Mouse (Mus musculus) effector memory CD4-positive, alpha-beta T cell, adult 7 months (primary cell): Measurements from ENCODE around the gene Arsa. TPM values are rescaled to one million over a fixed set of nuclear protein-coding genes. Genes with fewer than 3 reads are reported as not detected.

Source experiments
- polyA plus RNA-seq: library from polyadenylated mRNA; unstranded; fragments of 100-300 nt; shearing (Covaris generic); gene quantifications from one replicate; pipeline ENCODE4 v1.2.1, GENCODE M21; 2017

Arsa gene
- polyA plus RNA-seq, result 13.1 TPM

DNA sequence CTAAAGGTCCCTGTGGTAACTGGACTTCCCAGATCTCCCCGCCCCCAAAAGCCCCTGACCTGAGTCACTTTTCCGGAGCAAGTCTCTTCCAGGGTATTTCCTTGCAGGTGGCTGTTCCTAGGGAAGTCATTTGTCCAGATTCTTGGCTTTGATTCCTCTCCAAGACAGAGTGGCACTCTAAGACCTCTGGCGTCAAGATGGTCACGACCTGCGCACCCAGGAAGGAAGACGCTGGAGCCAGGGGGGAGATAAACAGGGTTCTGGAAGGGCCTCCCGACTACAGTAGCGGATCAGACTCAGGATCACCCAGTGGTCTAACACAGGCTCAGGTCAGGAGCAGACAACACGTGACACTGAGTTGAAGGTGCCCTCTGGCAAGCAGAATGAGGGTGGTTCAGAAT, at the start of gene Arsa:
Arsa (minus strand) TSS at position 335 of the 401 bp plus-strand sequence.

DNA sequence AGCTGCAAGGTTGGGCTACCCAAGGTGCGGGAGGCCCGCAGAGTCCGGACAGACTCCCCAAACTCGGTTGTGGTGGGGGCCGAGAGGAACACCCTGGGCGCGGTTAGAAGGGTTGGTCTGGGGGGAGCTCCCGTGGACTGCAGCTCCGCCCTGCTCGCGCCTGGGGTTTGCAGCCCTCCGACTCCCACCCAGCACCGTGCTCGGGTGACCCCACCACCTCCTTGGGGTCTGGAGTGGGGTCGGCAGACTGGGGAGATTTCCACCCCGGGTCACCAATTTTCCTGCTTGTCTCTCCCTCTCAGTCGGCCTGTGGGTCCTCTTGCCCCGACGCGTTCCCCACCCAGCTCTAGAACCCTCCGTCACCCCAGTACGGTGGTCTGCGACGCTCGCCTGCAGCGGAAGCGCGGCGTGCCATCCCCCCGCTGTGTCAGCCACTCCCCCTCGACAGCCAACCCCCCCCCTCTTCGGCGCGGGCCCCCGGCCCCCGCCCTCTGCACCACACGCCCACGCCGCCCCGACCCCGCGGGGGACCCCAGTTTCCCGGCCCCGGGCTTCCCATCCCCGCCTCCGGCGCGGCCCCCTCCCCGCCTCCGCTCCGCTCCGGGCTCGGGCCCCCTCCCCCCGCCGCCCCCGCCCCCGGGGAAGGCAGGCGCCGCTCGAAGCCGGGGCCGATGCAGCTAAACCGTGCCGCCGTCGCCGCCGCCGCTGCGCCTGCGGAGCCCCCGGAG, 21.9 kb upstream of the Arsa start, which contains the start of gene Shank3:
Shank3 (plus strand) TSS at position 663 of the 728 bp plus-strand sequence.

DNA sequence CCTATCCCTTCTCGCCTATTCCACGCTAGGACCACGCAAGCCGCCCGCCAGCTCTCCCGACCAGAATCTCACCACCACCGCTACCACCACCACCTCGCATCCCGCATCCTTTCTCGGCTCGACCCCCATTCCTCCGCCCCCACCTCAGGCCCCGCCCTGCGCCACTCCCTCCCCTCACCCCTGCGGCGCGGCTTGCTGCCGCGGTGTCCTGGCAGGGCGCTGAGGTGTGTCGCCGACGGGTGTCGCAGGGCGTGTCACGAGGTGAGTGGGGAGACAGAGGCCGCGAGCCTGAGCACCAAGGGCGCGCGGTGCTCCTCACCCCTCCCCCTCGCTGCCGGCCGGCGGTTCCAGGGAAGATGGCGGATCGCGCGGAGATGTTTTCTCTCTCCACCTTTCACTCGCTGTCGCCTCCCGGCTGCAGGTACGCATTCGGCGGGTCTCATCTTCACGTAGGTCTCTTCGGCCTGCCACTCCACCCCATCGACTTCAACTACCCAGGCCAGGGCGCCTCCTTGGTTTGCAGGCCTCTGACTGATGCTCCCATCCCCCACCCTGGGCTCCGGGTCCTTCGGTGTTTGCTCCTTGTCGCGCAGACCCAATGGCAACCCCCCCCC, 23.3 kb downstream of the Arsa start, which contains the start of gene Mapk8ip2:
Mapk8ip2 (plus strand) TSS at position 49 of the 614 bp plus-strand sequence.

DNA sequence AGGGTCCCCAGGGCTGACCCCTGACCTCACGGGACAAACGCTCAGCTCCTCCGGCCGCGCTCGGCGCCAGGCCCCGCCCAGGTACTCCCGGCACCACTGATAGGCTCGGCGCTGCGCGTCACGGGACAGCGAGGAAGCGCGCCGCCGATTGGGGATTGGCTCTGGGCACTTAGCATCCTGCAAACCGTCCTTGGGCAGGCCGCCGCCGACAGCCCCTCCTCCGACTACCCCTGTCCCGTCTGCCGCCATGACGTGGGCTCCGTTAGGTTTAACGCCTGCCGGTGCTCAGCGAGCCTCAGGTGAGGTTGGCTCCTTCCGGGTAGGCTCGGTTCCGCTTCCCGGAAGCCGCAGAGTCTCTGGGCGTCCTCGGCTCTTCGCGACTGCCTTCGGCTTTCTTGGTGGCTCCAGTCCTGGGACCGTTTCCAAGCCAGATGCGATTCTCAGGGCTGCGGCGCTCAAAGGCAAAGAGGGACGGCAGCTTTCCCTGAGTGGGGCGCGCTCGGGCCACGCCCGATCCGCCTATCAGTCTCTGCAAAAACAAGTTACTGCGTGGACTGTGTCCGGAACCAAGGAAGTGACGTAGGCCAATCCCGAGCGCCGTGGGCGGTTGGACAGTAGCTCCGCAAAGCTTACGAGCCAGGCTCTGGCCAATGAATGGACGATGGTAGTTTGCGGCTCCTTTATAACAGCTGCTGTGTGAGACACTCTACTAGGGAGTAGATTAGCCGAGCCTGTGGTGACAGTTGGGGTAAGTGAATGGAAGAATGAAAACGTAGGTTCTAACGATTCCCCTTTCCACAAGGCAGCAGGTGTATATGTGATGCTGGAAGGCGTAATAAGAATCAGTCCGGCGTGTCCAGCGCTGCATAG, 47.6 kb downstream of the Arsa start, which contains the start of the genes C730034F03Rik, Gm44502 and Chkb:
C730034F03Rik (plus strand) TSS at position 238 of the 870 bp plus-strand sequence.
Gm44502 (minus strand) TSS at position 345 of the 870 bp plus-strand sequence.
Chkb (minus strand) TSS at position 557 of the 870 bp plus-strand sequence.

DNA sequence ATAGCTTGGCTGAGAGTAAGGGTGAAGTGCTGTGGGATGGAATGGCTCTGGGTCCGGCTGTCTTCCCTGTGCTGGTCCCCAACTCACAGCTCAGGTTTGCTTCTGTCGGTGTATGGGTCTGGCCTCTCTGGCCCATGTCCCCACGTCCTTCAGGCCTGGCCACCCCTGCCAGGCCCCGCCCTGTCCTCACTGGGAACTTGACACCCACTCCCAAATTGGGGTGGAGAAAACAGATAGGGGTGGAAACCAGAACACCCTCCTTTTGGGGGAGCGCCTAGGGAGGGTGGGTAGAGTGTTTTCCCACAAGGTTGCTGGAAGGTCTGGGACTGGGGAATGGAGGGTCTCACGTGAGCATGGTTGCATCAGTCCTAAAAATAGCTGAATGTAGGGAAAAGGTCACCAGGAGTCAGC, 51.5 kb downstream of the Arsa start, which contains the start of gene Cpt1b:
Cpt1b (minus strand) TSS at position 153 of the 411 bp plus-strand sequence.

Other genes starting within 250 kb of the Arsa start
- 99.5 TPM for gene Sbf1, start 162.1 kb downstream of the Arsa start, polyA plus RNA-seq
- gene Adm2, start 154.7 kb downstream of the Arsa start, polyA plus RNA-seq, result not detected
- gene Miox, start 143.0 kb downstream of the Arsa start, polyA plus RNA-seq, result 0.60 TPM
- 42.8 TPM for gene Lmf2, start 121.8 kb downstream of the Arsa start, polyA plus RNA-seq
- gene Ncaph2, start 121.7 kb downstream of the Arsa start, polyA plus RNA-seq, result 144 TPM
- gene Sco2, start 103.6 kb downstream of the Arsa start, polyA plus RNA-seq, result 3.4 TPM
- 1.5 TPM for gene Tymp, start 100.4 kb downstream of the Arsa start, polyA plus RNA-seq
- not detected for gene Odf3b, start 98.1 kb downstream of the Arsa start, polyA plus RNA-seq
- not detected for gene Klhdc7b, start 92.5 kb downstream of the Arsa start, polyA plus RNA-seq
- not detected for gene Syce3, start 66.9 kb downstream of the Arsa start, polyA plus RNA-seq
- 0.37 TPM for gene Cpt1b, start 51.6 kb downstream of the Arsa start, polyA plus RNA-seq
- 6.8 TPM for gene C730034F03Rik, start 47.8 kb downstream of the Arsa start, polyA plus RNA-seq
- gene Gm44502, start 47.7 kb downstream of the Arsa start, polyA plus RNA-seq, result not detected
- 102 TPM for gene Chkb, start 47.5 kb downstream of the Arsa start, polyA plus RNA-seq
- gene Mapk8ip2, start 23.5 kb downstream of the Arsa start, polyA plus RNA-seq, result not detected
- not detected for gene Shank3, start 22.2 kb upstream of the Arsa start, polyA plus RNA-seq
- gene Acr, start 90.9 kb upstream of the Arsa start, polyA plus RNA-seq, result not detected
- 0.80 TPM for gene Rabl2, start 114.5 kb upstream of the Arsa start, polyA plus RNA-seq